Mouse (Mus musculus) G1E-ER4 (cell line): ENCODE results near the gene Klrd1. TPM values are rescaled to one million over a fixed set of nuclear protein-coding genes. Genes with fewer than 3 reads are reported as not detected.

Experiments
- GATA1 ChIP-seq: IDR thresholded peaks from one replicate; pipeline ENCODE4 v1.8.0; 2012; ENCODE audit warnings: low read length, inconsistent platforms
- polyA plus RNA-seq: library from polyadenylated mRNA; stranded (reverse); fragments of >175 nt; gene quantifications from 2 replicates; pipeline ENCODE4 v1.2.3, GENCODE M21; 2012

The Klrd1 gene
- polyA plus RNA-seq, result not detected in 2 replicates

- no peak for TF ChIP-seq GATA1
Observed at GRCm38 (mm10) chr6:129591508-129591907, at the start of gene Klrd1. TSS of gene Klrd1 (plus strand) at chr6:129591782.

DNA sequence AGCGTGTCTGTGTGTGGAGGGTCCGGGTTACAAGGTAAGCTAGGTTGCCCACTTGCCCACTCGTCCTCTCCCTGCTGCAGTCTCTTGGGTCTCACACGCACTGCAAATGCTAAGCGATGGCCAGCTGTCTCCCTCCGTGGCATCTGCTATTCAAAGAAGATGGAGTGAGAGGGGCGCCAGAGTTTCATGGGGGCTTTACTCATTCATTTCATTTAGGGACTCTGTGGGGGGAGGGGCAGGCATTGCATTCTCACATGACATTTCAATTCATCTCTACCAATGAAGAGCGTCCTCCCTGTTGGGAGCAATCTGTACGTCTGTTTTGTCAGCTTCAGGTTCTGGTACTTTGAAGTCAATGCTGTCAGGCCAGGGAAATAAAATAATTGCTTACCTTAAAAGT is 49.7 kb upstream of the Klrd1 start:
- no peak for TF ChIP-seq GATA1

DNA sequence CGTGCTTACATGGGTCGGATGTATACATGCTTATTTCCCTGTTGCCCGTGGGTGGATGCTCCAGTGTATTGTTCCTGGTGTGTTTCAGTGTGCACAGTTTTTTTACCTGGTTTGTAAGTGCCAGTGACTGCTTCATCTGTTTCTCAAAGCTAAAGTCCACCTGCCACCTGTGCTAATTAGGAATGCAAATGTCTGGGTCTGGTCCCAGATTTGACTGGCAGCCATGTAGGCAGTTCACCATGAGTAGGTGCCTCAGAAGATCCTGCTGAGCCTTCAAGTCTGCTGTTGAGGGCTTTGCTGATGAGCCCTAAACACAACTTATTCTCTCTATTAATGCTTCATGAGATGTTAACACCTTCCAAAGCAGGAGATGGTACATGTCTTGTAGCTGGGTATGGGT is 49.0 kb upstream of the Klrd1 start:
- no peak for TF ChIP-seq GATA1

DNA sequence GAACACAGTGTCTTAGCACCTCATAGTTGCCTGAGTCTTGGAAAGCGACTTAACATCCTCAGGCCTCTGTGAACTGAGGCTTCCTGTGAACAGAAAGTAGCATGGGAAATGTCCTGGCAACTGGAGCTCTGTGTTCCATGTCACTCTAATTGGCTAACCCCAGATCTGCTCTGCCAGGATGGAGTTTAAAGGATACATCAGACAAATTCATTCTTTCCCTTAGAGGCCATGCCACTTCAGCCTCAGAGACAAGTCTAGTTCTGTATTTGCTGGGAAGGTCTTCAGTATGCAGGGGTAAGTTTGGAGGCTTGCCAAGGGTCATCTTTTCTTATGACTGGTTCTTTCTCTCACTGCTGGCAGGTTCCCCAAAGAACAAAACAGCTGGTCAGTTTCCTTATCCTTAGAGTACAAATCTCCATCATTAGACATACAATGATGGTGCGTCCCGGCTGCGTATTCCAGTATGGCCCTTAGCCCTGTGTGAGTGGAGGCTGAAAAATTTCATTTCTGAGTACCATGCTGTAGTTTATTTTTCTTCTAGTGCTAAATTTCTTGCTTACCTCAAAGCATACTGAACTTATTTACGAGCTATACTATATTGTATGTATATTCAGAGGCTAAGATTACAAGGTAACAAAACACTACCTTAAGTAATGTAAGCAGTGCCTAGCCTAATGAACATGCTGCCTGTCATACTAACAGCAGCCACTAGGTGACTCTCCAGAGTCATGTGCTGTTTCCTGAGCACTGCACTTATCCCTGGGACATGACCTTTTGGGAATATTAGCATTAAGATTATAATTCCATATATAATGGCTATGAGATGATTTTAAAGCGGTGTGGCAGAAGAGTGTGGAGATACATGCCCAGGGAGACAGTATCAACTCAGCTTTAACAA is 47.6 kb upstream of the Klrd1 start:
- TF ChIP-seq GATA1, result no peak

DNA sequence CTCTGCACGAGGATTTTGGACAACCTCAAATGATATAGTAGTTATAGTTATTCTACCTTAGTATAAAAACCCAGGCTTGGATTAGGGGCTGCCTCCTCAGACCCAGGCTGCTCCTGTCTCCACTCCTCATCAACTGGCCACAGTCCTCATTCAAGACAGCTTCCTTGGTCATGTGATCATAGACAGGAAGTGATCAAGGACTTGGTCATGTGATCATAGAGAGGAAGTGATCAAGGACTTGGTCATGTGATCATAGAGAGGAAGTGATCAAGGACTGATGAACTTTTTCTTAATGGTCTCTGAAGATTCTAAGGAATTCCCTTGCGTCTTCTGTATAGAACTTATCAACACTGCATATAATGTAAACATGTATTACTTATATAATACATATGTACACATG is 44.3 kb upstream of the Klrd1 start:
- no peak for TF ChIP-seq GATA1

- no peak for TF ChIP-seq GATA1
Observed at GRCm38 (mm10) chr6:129548009-129548408, 43.6 kb upstream of the Klrd1 start.

- no peak for TF ChIP-seq GATA1
Observed at GRCm38 (mm10) chr6:129557298-129558023, 34.1 kb upstream of the Klrd1 start.

DNA sequence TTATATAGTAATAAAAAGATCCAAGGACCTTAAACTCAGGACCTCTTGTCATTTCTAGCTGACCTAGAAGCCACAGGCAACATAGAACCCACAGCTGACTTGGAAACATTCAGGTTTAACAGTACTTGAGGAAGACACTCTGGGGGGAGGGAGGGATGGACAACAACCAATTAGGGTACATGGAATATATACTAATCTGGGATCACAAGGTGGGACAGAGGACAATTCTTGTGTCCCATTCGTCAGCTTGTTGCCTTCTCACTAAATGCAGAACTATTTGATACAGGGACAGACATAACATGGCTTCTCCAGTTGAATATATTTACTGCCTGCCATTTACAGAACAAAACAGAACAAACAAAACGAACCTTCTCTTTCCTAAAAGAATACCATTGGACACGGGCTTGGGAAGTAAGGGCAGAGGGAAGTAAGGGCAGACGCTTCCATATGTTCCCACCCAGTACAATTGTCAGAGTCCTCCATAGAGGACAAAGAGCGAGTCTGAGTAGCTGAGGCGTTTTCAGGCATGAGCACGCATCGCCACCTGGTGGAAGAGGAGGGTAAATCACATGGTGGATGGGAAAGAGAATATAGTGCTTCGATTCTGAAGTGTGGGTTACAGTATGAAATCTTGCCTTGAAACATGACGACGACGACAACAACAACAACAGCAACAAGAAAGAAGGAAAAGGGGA is 32.5 kb upstream of the Klrd1 start:
- no peak for TF ChIP-seq GATA1

DNA sequence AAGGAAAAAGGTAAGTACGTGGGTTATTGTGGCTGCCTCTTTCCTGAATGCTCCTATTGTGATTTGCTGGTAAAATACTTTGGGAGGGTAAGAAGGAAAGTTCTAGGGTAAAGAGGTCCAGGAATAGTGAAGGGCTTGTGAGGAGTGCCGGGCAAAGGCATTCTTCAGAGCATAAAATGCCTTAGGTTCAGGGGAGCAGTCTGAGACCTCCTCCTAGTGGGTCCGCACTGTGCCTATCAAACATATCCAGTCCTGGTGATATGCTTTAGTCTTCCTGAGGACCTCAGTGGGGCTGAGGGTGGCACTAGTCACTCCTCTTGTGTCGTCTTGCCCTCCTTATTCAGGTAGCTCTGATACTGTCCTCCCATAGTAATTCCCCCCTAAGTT is 31.9 kb upstream of the Klrd1 start:
- no peak for TF ChIP-seq GATA1

DNA sequence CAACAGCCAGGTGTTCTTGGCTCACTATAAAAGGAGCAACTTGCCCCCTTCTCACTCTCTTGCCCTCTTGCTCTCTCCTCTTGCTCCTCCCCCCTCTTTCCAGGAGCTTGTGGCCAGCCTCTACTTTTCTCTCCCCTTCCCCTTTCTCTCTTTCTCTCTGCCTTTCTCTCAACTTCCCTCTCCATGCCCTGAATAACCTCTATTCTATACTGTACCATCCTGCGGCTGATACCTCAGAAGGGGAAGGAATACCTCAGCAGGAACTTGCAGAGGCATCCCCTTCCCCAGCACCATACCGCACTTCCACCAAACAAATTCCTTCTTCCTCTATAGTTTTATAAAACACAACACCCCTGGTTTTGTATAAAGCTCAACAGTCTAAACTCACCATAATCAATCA is 26.3 kb upstream of the Klrd1 start:
- TF ChIP-seq GATA1, result no peak

- no peak for TF ChIP-seq GATA1
Observed at GRCm38 (mm10) chr6:129575315-129575714, 16.3 kb upstream of the Klrd1 start.

DNA sequence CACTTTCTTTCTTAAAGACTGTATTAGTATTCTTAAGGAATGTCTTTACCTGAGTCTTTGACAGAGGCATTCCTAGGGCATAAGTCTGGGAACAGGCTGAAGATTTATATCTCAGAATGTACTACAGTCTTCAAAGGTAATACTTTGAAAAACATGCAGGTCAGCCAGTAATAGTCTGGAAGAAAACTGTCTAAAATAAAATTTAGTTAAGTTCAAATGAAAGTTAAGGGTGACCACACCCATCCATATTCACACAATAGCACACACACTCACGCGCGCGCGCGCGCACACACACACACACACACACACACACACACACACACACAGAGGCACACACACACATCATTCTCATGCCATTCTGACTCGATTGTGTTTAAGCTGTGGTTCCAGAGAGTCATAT is 14.0 kb upstream of the Klrd1 start, which contains the start of gene Klre1:
Klre1 (plus strand) TSS at position 301 of the 400 bp plus-strand sequence.
- TF ChIP-seq GATA1, result no peak

GRCm38 (mm10) chr6:129581274-129581673 is 10.3 kb upstream of the Klrd1 start:
- no peak for TF ChIP-seq GATA1

GRCm38 (mm10) chr6:129581896-129582295 is 9.7 kb upstream of the Klrd1 start:
- no peak for TF ChIP-seq GATA1

DNA sequence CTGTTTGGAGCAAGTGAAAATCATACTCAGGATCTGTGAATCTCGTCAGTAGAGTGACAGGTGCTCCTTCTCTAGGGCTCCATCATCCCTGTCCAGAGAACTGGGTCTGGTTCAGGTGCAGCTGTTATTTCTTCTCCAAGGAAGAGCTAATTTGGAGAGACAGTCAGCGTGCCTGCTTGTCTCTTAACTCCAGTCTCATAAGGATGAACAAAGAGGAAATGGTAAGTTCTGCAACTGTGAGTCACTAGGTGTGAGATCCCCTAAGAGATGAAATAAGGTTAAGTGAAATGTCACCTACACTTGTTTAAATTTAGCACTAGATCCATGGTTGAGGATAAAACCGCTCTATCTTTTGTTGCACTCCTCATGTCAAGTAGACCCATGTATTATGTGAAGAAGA is 8.6 kb upstream of the Klrd1 start:
- TF ChIP-seq GATA1, result no peak

DNA sequence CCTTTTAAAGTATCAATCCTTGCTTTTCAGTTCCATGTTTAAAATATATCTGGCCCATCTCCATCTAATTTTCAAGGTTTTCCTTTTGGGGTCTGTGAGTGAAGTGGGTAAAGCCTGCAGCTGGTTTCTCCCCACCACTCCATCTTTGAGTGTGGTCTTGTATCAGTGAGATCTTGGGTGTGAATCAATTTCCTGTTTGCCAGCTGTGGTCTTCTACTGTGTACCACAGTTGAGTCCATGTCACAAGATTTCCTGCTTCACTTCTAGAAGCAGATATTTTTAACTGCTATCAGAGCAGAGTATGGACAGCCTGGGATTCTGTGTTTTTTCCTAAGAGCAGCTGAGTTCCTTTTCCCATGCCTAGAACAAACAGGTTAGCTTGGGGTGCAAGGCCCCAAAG is 16.8 kb downstream of the Klrd1 start:
- no peak for TF ChIP-seq GATA1

DNA sequence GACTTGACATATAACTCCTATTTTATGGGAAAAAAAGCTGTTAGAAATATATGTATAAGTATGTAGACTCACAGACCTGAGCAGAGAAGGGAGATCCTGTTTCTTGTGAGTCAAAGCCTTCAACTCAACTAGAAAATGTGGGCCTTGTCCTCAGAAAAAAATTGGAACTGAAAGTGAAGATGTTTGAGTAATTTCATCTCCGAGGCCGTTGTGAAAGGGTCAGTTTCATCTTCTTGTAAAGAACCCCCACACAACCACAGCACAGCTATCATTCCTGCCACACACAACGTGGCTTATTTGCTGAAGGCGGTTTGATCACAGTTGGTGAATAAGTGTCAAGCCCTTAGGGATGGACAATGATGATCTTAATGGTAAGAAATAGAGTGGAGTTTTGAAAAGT is 32.2 kb downstream of the Klrd1 start, which contains the start of gene Klrk1:
Klrk1 (minus strand) TSS at position 130 of the 400 bp plus-strand sequence.
- TF ChIP-seq GATA1, result no peak
